Mouse (Mus musculus): ENCODE data around the gene Lars2. TPM values are rescaled to one million over a fixed set of nuclear protein-coding genes. Genes with fewer than 3 reads are reported as not detected.
"Not testable (repeated sequence)": the region's sequence is repeated elsewhere in the genome, so short reads cannot be mapped to it uniquely, and the experiment has no call there.

The Lars2 gene
- polyA plus RNA-seq, 1 experiment: 2,134 TPM

DNA sequence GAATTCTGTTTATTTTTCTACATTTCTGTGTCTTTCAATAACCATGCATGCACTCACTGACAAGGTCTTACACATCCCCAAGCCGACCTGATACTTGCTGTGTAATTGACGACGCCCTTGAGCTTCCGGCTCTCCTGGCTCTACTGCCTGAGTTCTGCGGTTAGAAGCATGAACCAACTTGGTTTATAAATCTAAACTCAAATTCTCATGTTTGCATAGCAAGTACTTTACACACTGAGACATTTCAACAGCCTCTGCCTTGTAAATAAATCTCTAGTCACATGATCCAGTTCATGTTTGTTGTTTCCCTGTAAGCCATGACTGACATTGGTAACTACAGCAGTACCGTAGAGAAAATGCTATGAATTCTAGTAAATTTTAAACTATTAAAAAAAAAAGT is 25.5 kb upstream of the Lars2 start:
- WGBS: 95% methylated on average over 6 of the region's 6 CpGs
- H3K4me3 ChIP-seq (replicated peaks; ENCODE audit: insufficient read depth, low read depth, low read length): no peak overlapping the region
- no peaks in the 10 kb centered on the region; the same call in 1 of the 2 replicates for H3K27me3 ChIP-seq (ENCODE audit: control insufficient read depth, insufficient read depth, low read length)
- TF ChIP-seq CTCF (IDR thresholded peaks at IDR 0.05; ENCODE audit: borderline replicate concordance, insufficient read depth, low read depth, low read length) (no peak), POLR2A (IDR thresholded peaks at IDR 0.05; ENCODE audit: borderline replicate concordance, insufficient read depth, low read length) (no peak)
- H3K4me1 ChIP-seq (ENCODE audit: control insufficient read depth, insufficient read depth, low read length): no peaks in the 10 kb centered on the region
- no peak for DNase-seq
- H3K27ac ChIP-seq (ENCODE audit: insufficient read depth, low read length): no peak overlapping the region

GRCm38 (mm10) chr9:123343069-123343468 is 23.7 kb upstream of the Lars2 start:
- 66% methylated on average over 3 of the region's 3 CpGs for WGBS
- TF ChIP-seq POLR2A (IDR thresholded peaks at IDR 0.05; ENCODE audit: borderline replicate concordance, insufficient read depth, low read length) (no peak), CTCF (IDR thresholded peaks at IDR 0.05; ENCODE audit: borderline replicate concordance, insufficient read depth, low read depth, low read length) (no peak)

GRCm38 (mm10) chr9:123349286-123349685 is 17.4 kb upstream of the Lars2 start:
- not testable (repeated sequence) for H3K4me3 ChIP-seq (replicated peaks; ENCODE audit: insufficient read depth, low read depth, low read length)

More at GRCm38 (mm10) chr9:123343069-123343468, 23.7 kb upstream of the Lars2 start:
- H3K4me3 ChIP-seq (replicated peaks; ENCODE audit: insufficient read depth, low read depth, low read length): no peak overlapping the region
- H3K27ac ChIP-seq (ENCODE audit: insufficient read depth, low read length): no peak overlapping the region
- no peak for DNase-seq
- no peaks in the 10 kb centered on the region; the same call in 1 of the 2 replicates for H3K27me3 ChIP-seq (ENCODE audit: control insufficient read depth, insufficient read depth, low read length)
- H3K4me1 ChIP-seq (ENCODE audit: control insufficient read depth, insufficient read depth, low read length): no peaks in the 10 kb centered on the region

DNA sequence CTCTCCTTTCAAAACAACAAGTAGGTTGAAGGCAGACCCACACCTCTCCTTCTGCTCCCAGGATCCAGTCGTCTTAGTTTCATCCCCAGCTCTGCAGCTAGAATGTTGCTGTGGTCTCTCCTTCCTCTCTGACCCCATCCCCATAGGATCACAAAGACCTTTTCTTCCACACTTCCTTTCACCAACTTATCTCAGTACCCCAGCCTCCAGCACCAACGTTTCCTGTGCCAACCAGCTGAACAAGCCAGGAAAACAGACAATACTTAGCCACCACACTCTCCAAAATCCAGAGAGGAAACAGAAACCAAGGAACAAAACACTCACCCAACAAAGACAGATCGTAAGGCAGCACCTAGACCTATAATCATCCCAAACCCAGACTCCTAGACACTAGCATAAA is 6.7 kb upstream of the Lars2 start:
- Histone ChIP-seq H3K27me3 (ENCODE audit: control insufficient read depth, insufficient read depth, low read length) (no peaks in the 10 kb centered on the region), H3K4me1 (ENCODE audit: control insufficient read depth, insufficient read depth, low read length) (no peaks in the 10 kb centered on the region), H3K4me3 (replicated peaks; ENCODE audit: insufficient read depth, low read depth, low read length) (no peak overlapping the region), H3K27ac (ENCODE audit: insufficient read depth, low read length) (no peak overlapping the region)
- no peak for TF ChIP-seq CTCF (IDR thresholded peaks at IDR 0.05; ENCODE audit: borderline replicate concordance, insufficient read depth, low read depth, low read length)
- no peak for TF ChIP-seq POLR2A (IDR thresholded peaks at IDR 0.05; ENCODE audit: borderline replicate concordance, insufficient read depth, low read length)
- 61% methylated on average over 3 of the region's 3 CpGs for WGBS
- no peak for DNase-seq

More at GRCm38 (mm10) chr9:123349286-123349685, 17.4 kb upstream of the Lars2 start:
- DNase-seq; H3K27ac ChIP-seq (ENCODE audit: insufficient read depth, low read length); H3K4me1 ChIP-seq (ENCODE audit: control insufficient read depth, insufficient read depth, low read length); H3K27me3 ChIP-seq (ENCODE audit: control insufficient read depth, insufficient read depth, low read length): not testable (repeated sequence)
- WGBS: 91% methylated on average over 1 of the region's 1 CpGs

DNA sequence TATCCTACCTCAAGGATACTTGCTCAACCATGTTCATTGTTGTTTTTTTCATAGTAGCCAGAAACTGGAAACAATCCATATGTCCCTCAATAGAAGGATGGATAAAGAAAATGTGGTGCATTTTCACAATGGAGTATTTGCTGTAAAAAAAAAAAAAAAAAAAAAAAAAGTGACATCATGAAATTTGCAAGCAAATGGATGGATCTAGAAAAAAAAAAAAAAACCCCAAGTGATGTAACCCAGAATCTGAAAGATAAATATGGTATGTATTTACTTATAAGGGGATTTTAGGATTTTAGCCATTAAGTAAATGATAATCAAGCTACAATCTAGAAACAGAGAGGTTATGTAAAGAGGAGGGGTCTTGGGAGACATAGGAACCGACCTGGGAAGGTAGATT is 1.4 kb upstream of the Lars2 start:
- H3K4me3 ChIP-seq (replicated peaks; ENCODE audit: insufficient read depth, low read depth, low read length): no peak overlapping the region
- no peak overlapping the region for H3K27ac ChIP-seq (ENCODE audit: insufficient read depth, low read length)
- TF ChIP-seq POLR2A (IDR thresholded peaks at IDR 0.05; ENCODE audit: borderline replicate concordance, insufficient read depth, low read length) (no peak), CTCF (IDR thresholded peaks at IDR 0.05; ENCODE audit: borderline replicate concordance, insufficient read depth, low read depth, low read length) (no peak)
- 89% methylated on average over 1 of the region's 1 CpGs for WGBS
- DNase-seq: no peak
- H3K27me3 ChIP-seq (ENCODE audit: control insufficient read depth, insufficient read depth, low read length): no peaks in the 10 kb centered on the region
- no peaks in the 10 kb centered on the region for H3K4me1 ChIP-seq (ENCODE audit: control insufficient read depth, insufficient read depth, low read length)

DNA sequence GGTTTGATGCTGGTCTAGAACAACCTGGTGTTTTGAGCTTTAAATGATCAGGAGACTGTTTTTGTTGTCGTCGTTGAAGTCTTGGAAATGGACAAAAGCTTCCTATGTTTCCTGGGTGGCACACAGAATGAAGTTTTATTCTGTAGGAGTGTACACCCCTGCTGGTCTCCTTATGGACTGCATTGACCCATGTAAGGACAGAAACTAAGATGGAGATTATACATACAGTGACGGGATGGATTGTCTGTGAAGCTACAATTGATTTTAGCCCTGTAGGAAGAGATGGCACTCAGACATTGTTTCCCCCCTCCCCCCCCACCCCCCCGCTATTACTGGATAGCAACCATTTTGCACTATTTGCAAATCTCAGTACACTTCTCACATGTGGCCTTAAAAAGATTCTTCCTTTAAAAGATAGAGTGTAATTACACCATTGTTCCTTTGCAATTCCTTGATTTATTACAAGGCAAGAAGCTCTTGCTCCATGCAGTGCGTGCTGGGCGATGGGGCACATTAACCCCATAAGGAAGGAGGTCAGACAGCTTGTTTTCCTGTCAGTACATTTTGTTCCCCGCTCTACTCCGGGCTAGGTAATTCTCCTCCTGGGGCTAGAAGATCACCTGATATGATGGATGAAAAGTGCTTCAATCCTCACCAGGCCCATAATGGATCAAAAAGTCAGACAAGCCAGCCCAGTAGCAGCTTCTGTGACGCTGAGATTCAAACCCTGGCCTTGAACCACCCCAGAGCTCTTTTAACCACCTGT is 602 bp upstream of the Lars2 start:
- peak overlapping the region; percentile 13; the same call in 1 of the 2 replicates for H3K27ac ChIP-seq (ENCODE audit: insufficient read depth, low read length)
- no peak for DNase-seq
- 24% methylated on average over 9 of the region's 9 CpGs for WGBS
- H3K4me1 ChIP-seq (ENCODE audit: control insufficient read depth, insufficient read depth, low read length): no peaks in the 10 kb centered on the region
- no peak for TF ChIP-seq CTCF (IDR thresholded peaks at IDR 0.05; ENCODE audit: borderline replicate concordance, insufficient read depth, low read depth, low read length)
- no peak for TF ChIP-seq POLR2A (IDR thresholded peaks at IDR 0.05; ENCODE audit: borderline replicate concordance, insufficient read depth, low read length)
- H3K27me3 ChIP-seq (ENCODE audit: control insufficient read depth, insufficient read depth, low read length): no peaks in the 10 kb centered on the region
- H3K4me3 ChIP-seq (replicated peaks; ENCODE audit: insufficient read depth, low read depth, low read length): peak overlapping the region; percentile 90

- Histone ChIP-seq H3K4me3 (replicated peaks; ENCODE audit: insufficient read depth, low read depth, low read length) (no peak overlapping the region), H3K27me3 (ENCODE audit: control insufficient read depth, insufficient read depth, low read length) (no peaks in the 10 kb centered on the region), H3K27ac (ENCODE audit: insufficient read depth, low read length) (no peak overlapping the region), H3K4me1 (ENCODE audit: control insufficient read depth, insufficient read depth, low read length) (no peaks in the 10 kb centered on the region)
- TF ChIP-seq CTCF (IDR thresholded peaks at IDR 0.05; ENCODE audit: borderline replicate concordance, insufficient read depth, low read depth, low read length): no peak
- TF ChIP-seq POLR2A (IDR thresholded peaks at IDR 0.05; ENCODE audit: borderline replicate concordance, insufficient read depth, low read length): no peak
- DNase-seq: no peak
Measured at GRCm38 (mm10) chr9:123367636-123368035, 909 bp downstream of the Lars2 start.

DNA sequence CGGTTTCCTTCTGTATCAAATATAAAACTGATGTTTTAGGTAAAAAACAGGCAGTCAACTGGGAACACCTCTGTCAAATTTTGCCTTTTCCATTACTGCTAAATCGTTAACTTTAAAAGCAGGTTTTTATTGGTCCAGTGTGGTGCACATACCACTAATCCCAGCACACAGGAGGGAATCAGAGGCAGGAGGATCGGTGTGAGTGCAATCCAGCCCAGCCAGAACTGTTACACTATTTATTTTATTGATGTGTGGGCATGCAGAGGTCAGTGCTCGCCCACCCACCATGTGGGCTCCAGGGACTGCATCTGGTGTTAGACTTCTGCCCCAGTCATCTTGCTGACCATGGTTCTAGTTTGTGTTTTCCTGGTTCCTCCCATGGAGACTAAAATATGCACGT is 15.7 kb downstream of the Lars2 start:
- no peak for DNase-seq
- 94% methylated on average over 5 of the region's 5 CpGs for whole genome bisulfite sequencing
- no peak for TF ChIP-seq CTCF (IDR thresholded peaks at IDR 0.05; ENCODE audit: borderline replicate concordance, insufficient read depth, low read depth, low read length)
- no peak for TF ChIP-seq POLR2A (IDR thresholded peaks at IDR 0.05; ENCODE audit: borderline replicate concordance, insufficient read depth, low read length)
- Histone ChIP-seq H3K27ac (ENCODE audit: insufficient read depth, low read length) (no peak overlapping the region), H3K4me3 (replicated peaks; ENCODE audit: insufficient read depth, low read depth, low read length) (no peak overlapping the region), H3K4me1 (ENCODE audit: control insufficient read depth, insufficient read depth, low read length) (peaks cover 24% of the 10 kb centered on the region), H3K27me3 (ENCODE audit: control insufficient read depth, insufficient read depth, low read length) (no peaks in the 10 kb centered on the region)

All from cerebellum, adult 2 months (tissue).